Mouse (Mus musculus) bone marrow macrophage, adult 2 months (primary cell): ENCODE results near the gene Cfap126.

Source experiments
- CTCF ChIP-seq: IDR thresholded peaks from 2 replicates; pipeline ENCODE4 v1.5.1; 2012; ENCODE audit warnings: low read depth, mild to moderate bottlenecking, low read length, moderate library complexity
- POLR2A ChIP-seq: IDR thresholded peaks from 2 replicates; pipeline ENCODE4 v1.6.1; 2012; ENCODE audit warnings: mild to moderate bottlenecking, low read depth, low read length, borderline replicate concordance

DNA sequence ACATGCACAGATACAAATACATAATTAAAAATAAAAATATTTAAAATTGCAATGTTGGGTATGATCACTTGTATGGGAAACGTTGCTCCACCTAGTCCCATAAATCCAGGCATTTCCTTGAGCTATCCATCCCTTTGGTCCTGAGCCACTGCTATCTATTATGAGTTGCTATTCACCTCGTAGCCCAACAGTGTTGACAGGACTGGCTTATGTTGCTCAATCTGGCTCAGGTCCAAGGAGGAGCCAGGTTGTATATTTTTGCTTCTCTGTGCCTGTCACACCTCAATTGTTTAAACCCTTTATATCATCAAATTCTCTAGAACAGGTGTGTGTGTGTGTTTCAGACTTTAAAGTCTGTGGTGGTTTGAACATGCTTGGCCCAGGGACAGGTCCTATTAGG lies 23.0 kb upstream of the Cfap126 start:
- no peak for TF ChIP-seq CTCF
- no peak for TF ChIP-seq POLR2A
